Mouse (Mus musculus): ENCODE data around the gene Arhgap25. TPM values are rescaled to one million over a fixed set of nuclear protein-coding genes. Genes with fewer than 3 reads are reported as not detected.
A peak's percentile ranks its signal among the peaks of the same experiment; 100 is the strongest.
"Not testable (repeated sequence)": the region's sequence is repeated elsewhere in the genome, so short reads cannot be mapped to it uniquely, and the experiment has no call there.

Arhgap25 gene
- polyA plus RNA-seq, 1 experiment from 2014 or later, result 4.4 TPM

DNA sequence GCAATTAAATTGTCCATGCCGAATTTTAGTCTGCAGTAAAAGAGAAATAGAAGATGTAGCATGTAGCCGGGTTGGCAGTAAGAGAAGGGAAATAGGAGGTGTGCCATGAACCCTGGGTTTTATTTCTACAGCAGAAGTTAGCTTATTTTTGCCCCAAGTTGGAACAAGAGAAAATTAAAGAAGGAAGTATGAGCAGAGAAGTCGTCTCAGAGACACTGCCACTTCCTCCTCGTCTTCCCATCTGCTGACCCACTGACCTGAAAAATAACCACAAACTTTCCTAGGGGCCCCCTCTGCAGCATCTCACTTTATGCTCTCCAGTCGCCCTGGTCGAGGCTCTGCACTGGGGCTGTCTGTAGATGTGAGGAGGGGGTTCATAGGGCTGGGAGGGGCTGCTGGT lies 33.3 kb downstream of the Arhgap25 start:
- H3K9me3 ChIP-seq, result no peaks in the 10 kb centered on the region
- no peaks in the 10 kb centered on the region for H3K36me3 ChIP-seq
- no peak overlapping the region for H3K9ac ChIP-seq
- H3K27ac ChIP-seq, result no peak overlapping the region
- H3K4me3 ChIP-seq, result no peak overlapping the region
- no peak overlapping the region for H3K4me2 ChIP-seq (replicated peaks)
- H3K4me1 ChIP-seq, result peaks cover 5% of the 10 kb centered on the region
- no peaks in the 10 kb centered on the region for H3K27me3 ChIP-seq
- WGBS, result 39% methylated on average over 6 of the region's 6 CpGs
- ATAC-seq (ENCODE audit: low FRiP score, low read depth), result no peak

DNA sequence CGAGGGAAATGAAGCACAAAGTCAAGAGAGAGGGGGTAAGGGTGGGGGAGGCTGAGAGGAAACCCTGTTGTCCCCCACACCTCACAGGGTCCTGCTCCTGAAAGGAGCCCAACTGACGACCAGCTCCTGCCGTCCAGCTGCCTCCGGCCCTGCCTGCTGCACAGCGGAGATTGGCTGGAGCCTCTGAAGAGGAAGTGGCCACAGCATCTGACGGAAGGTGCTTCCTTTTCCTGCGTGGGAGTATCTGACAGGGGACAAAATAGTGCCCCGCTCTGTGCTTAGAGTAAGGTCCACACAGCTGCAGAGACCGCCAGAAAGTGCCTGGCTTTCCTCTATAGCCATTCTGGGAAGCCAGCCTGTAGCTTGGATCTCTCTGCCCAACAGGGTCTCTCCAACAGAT lies 36.9 kb downstream of the Arhgap25 start:
- 72% methylated on average over 9 of the region's 9 CpGs for WGBS
- Histone ChIP-seq H3K27ac (no peak overlapping the region), H3K4me3 (peak overlapping the region; percentile 5; the same call in 1 of the 2 replicates), H3K9me3 (no peaks in the 10 kb centered on the region), H3K4me2 (replicated peaks) (no peak overlapping the region), H3K36me3 (no peaks in the 10 kb centered on the region), H3K9ac (no peak overlapping the region), H3K27me3 (no peaks in the 10 kb centered on the region), H3K4me1 (peaks cover 12% of the 10 kb centered on the region)
- no peak for ATAC-seq (ENCODE audit: low FRiP score, low read depth)

DNA sequence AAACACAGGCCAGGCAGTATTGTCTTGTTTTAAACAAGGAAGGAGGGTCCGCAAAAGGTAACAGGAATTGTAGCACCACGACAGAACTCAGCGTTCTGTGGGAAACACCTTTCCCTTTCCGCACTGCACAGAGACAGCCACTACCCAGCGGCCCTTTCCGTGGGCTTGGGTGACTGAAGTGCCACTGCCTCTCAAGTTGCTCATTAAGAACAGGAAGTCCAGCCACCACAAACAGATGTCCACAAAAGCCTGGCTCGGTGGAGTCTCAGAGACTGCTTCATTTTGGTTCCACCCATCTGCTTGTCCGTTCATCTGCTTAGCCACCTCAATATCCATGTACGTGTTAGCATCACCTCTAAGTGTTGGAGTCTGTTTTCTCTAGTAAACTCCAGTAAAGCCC lies 38.7 kb downstream of the Arhgap25 start:
- no peak for ATAC-seq (ENCODE audit: low FRiP score, low read depth)
- H3K4me3 ChIP-seq, result no peak overlapping the region
- no peak overlapping the region for H3K9ac ChIP-seq
- peak overlapping the region; percentile 28; the same call in 1 of the 2 replicates for H3K4me2 ChIP-seq (replicated peaks)
- WGBS, result 34% methylated on average over 9 of the region's 9 CpGs
- H3K27me3 ChIP-seq, result no peaks in the 10 kb centered on the region
- H3K4me1 ChIP-seq, result 0 out of 2 replicates have a peak, but pooled peaks cover 6% of the 10 kb centered on the region
- no peaks in the 10 kb centered on the region for H3K9me3 ChIP-seq
- H3K27ac ChIP-seq, result no peak overlapping the region
- H3K36me3 ChIP-seq, result no peaks in the 10 kb centered on the region

DNA sequence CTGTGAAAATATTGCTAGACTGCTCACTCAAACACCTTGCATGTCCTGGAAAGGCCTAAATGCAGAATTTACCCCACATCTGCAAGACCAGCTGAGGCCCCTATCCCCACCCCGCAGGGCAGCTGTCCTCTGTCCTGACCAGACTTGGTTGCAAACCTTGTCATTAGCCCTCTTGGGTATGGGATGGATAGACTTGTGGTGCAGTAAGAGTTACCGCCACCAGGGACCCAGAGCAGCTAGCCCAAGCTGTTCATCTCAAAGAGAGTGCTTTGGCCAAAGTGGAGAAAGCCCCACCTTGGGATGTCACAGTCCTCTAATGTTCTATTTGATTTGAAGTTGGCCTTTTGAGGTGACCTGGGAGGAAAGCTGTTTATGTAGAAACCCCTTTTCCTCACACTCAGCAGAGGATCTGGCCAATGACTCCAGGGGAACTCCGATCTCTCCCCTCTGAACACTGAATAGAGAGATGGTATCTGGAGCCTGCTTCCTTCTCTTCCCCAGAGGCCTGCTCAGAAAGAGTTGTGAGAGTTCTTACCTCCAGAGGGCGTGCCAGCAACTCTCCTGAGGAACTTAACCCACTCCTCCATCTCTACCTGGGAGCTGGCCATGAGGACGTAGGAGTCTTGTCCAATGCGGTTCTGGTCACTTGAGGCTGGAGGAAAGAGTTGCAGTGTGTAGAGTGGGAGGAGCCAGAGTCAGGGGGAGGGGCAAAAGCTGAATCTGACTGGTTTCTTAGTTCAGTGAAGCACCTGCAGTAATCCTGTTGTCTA lies 45.2 kb downstream of the Arhgap25 start:
- Histone ChIP-seq H3K27me3 (no peaks in the 10 kb centered on the region), H3K4me1 (peaks cover 22% of the 10 kb centered on the region), H3K36me3 (no peaks in the 10 kb centered on the region), H3K27ac (no peak overlapping the region), H3K9me3 (no peaks in the 10 kb centered on the region), H3K9ac (no peak overlapping the region), H3K4me3 (no peak overlapping the region), H3K4me2 (replicated peaks) (no peak overlapping the region)
- ATAC-seq (ENCODE audit: low FRiP score, low read depth), result no peak
- 62% methylated on average over 6 of the region's 6 CpGs for whole genome bisulfite sequencing

DNA sequence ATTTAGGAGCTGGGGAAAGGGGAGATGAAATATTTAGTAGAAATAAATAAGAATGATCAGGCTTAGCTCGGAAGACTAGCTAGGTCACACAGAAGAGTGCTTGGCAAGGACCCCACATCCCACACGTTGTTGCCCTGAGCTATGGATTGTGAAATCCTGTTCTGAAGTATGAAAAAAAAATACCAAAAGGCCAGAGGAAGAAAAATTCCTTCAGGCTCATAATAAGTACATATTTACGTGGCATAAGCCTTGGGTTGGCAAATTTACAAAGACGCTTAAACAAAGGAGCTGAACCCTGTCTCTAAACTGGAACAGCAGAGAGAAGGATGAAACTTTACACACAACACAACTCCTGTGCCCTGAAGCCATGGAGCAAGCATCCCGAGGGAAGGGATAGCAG lies 48.3 kb downstream of the Arhgap25 start:
- no peaks in the 10 kb centered on the region for H3K27me3 ChIP-seq
- H3K4me3 ChIP-seq, result no peak overlapping the region
- no peaks in the 10 kb centered on the region for H3K36me3 ChIP-seq
- H3K4me2 ChIP-seq (replicated peaks), result no peak overlapping the region
- H3K9me3 ChIP-seq, result no peaks in the 10 kb centered on the region
- no peak overlapping the region for H3K27ac ChIP-seq
- no peak overlapping the region for H3K9ac ChIP-seq
- 65% methylated on average over 5 of the region's 5 CpGs for WGBS
- peaks cover 22% of the 10 kb centered on the region for H3K4me1 ChIP-seq
- no peak for ATAC-seq (ENCODE audit: low FRiP score, low read depth)

DNA sequence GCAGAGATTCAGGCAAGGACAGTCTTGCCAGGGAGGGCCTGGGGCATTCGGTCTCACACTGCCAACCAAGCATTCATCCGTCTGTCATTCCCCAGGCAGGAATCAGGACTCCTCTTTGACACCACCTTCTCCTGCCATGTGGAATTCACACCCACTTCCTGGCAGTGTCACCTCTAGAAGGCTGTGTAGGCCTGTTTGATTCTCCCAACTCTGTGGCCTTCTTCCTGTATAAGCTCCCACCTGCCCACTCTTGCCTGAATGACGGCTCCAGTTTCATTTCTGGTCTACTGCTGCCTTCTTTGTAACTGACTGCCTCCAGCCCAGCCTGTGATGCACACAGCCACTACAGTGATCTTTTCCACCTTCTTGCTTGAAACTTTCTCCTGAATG lies 49.2 kb downstream of the Arhgap25 start:
- H3K4me2 ChIP-seq (replicated peaks), result no peak overlapping the region
- no peaks in the 10 kb centered on the region for H3K36me3 ChIP-seq
- H3K27me3 ChIP-seq, result no peaks in the 10 kb centered on the region
- H3K27ac ChIP-seq, result 0 out of 2 replicates have a peak overlapping the region, but pooled peaks have one; percentile 28
- H3K4me1 ChIP-seq, result peaks cover 22% of the 10 kb centered on the region
- no peak overlapping the region for H3K9ac ChIP-seq
- ATAC-seq (ENCODE audit: low FRiP score, low read depth), result no peak
- H3K4me3 ChIP-seq, result no peak overlapping the region
- no peaks in the 10 kb centered on the region for H3K9me3 ChIP-seq
- 36% methylated on average over 3 of the region's 3 CpGs for WGBS

DNA sequence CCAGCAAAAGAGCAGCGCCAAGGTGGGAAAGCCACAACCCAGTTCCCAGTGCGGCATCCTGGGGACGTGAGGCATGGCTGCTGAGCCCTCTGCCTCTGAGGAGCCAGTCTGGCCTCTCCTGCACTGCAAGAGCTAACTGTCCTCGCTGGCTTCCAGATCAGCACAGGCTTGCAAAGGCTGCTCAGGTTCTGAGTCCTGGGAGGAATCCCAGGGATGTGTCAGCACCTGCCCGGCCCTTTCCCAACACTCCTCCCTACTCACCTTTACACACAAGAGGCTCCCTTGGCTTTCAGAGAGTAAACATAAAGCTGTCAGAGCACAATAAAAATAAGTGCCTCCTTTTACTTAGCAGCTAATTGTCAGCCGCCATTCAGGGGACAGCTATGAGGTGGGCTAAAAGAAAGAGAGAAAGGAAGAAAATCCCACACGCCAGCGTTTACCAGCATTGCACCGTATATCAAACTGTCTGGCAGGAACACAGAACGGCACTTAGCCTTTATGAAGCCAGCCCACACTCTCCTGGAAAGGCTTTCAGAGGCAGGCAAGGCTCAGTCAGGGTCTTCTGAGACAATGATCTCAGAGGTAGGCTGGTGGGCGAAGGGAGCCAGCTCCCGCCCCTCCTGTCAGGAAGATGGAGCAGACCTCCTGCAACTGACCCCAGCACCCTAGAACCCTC lies 49.7 kb downstream of the Arhgap25 start:
- WGBS, result 36% methylated on average over 12 of the region's 12 CpGs
- Histone ChIP-seq H3K4me3 (peak overlapping the region; percentile 17; the same call in 1 of the 2 replicates), H3K4me1 (peaks cover 22% of the 10 kb centered on the region), H3K9me3 (no peaks in the 10 kb centered on the region), H3K27me3 (no peaks in the 10 kb centered on the region), H3K4me2 (replicated peaks) (0 out of 2 replicates have a peak overlapping the region, but pooled peaks have one; percentile 7), H3K9ac (no peak overlapping the region), H3K27ac (peak overlapping the region; percentile 28; the same call in 1 of the 2 replicates), H3K36me3 (no peaks in the 10 kb centered on the region)
- ATAC-seq (ENCODE audit: low FRiP score, low read depth), result peak; percentile 51; the same call in 1 of the 2 replicates

DNA sequence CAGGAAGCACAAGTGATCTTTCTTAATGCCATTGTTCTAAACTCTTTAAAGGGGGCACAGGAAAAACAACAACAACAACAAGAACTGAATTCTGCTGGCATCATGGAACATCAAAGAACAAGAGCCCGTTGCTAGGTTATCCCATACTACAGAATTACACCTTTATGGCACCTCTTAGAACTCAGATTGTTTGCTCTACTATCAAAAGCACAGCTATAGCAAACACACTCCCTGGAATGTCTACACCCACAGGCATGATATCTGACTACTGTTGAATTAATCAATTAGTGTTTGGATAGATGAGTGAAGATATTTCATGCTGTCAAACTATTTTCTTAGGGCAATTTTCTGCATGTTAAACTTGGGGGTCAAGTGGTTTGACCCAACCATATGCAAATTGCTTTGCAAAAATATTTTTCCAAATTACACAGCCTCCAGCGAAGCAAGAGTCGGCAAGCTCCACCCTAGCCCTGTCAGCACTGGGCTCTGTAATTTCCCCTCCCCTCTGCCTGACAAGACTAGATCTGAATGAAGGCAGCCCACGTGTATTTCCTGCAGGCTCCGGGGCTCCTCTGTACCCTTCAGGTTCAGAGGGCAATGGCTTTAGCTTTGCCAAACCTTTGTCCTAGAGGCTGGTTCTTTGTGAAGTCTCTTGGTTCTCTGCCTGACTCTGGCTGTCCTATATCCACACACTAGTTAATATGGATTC lies 53.6 kb downstream of the Arhgap25 start:
- peaks cover 14% of the 10 kb centered on the region for H3K4me1 ChIP-seq
- H3K27me3 ChIP-seq, result no peaks in the 10 kb centered on the region
- no peak overlapping the region for H3K4me2 ChIP-seq (replicated peaks)
- no peaks in the 10 kb centered on the region for H3K9me3 ChIP-seq
- H3K9ac ChIP-seq, result no peak overlapping the region
- no peaks in the 10 kb centered on the region for H3K36me3 ChIP-seq
- no peak overlapping the region for H3K27ac ChIP-seq
- no peak overlapping the region for H3K4me3 ChIP-seq
- WGBS, result 42% methylated on average over 5 of the region's 5 CpGs
- ATAC-seq (ENCODE audit: low FRiP score, low read depth), result no peak

DNA sequence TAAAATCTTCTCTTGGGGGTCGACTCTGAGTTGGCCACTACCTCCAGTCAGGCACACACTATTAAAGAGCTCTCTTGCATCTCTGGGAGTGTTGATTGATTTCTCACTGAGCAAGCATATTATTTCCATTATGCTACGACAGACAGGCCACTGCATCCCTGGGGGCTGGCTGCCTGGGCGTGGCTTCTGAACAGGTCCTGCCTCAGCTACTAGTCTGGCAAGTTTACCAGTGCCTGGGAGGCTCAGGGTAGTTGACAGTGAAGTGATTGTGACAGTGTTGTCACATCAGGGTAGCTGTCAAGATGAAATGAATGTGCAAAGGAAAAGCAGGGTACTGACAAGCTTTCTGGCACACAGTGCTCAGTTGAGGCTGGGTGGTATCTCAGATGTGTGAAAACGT lies 54.2 kb downstream of the Arhgap25 start:
- no peak overlapping the region for H3K27ac ChIP-seq
- H3K4me3 ChIP-seq, result no peak overlapping the region
- no peaks in the 10 kb centered on the region for H3K9me3 ChIP-seq
- H3K36me3 ChIP-seq, result no peaks in the 10 kb centered on the region
- peaks cover 8% of the 10 kb centered on the region for H3K4me1 ChIP-seq
- no peaks in the 10 kb centered on the region for H3K27me3 ChIP-seq
- 55% methylated on average over 4 of the region's 4 CpGs for WGBS
- no peak overlapping the region for H3K9ac ChIP-seq
- no peak overlapping the region for H3K4me2 ChIP-seq (replicated peaks)
- no peak for ATAC-seq (ENCODE audit: low FRiP score, low read depth)

DNA sequence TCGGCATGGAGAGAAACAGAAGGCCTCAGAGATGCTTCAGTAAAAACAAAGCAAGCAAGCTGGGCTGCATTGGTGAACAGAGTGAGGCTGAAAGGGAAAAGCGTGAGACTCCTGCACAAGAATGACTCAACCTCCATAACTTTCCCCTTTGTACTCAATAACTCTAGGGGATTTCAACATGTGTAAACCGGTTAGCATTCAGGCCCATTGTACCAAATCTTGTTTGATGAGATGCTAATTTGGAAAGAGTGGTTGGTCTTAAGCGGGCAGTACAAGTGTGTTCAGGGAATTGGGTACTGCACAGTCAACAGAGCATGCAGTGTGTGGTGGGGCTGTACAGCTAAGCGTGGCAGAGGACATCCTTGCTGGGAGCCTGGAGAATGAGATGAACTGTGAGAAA lies 57.8 kb downstream of the Arhgap25 start:
- Histone ChIP-seq H3K27me3 (no peaks in the 10 kb centered on the region; the same call in 1 of the 2 replicates), H3K9ac (no peak overlapping the region), H3K4me3 (no peak overlapping the region), H3K4me1 (no peaks in the 10 kb centered on the region), H3K36me3 (no peaks in the 10 kb centered on the region), H3K27ac (no peak overlapping the region), H3K4me2 (replicated peaks) (no peak overlapping the region), H3K9me3 (no peaks in the 10 kb centered on the region)
- 86% methylated on average over 5 of the region's 5 CpGs for WGBS
- ATAC-seq (ENCODE audit: low FRiP score, low read depth), result no peak

DNA sequence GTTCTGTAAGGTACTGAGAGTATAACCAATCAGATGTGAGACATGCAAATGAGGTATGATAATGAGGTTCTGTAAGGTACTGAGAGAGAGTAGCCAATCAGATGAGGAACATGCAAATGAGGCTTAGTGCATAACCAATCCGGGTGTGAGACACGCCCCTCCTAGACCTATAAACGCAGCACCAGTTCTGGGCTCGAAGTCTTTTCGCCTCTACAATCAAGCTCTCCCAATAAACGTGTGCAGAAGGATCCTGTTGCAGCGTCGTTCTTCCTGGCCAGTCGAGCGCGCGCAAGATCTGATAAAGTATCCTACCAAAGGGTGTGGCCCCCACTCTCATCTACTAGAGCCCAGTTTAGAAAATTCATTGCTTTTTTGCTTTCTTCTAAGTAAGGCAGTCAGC lies 63.0 kb downstream of the Arhgap25 start:
- ATAC-seq (ENCODE audit: low FRiP score, low read depth); H3K9me3 ChIP-seq: not testable (repeated sequence)
- WGBS, result 94% methylated on average over 12 of the region's 12 CpGs

DNA sequence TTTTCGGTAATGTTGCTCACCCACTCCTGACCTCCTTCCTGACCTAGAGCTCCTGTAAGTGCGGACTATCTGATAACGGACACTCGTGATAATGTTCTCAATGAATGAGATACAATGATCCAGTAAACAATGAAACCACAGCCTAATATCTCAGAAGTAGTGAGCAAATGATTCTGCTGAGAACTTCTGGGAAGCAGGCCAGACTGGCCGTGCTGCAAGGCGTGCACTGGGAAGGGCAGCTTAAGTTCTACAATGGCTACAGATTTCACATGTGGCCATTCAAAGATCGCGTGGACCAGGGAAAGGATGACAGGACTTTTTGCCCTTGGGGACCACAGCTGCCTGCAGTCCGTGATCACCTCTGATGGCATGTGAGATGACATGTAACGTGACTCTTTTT lies 64.7 kb downstream of the Arhgap25 start:
- 89% methylated on average over 10 of the region's 10 CpGs for WGBS
- H3K4me2 ChIP-seq (replicated peaks), result no peak overlapping the region
- no peaks in the 10 kb centered on the region; the same call in 1 of the 2 replicates for H3K36me3 ChIP-seq

More for the DNA sequence above, 63.0 kb downstream of the Arhgap25 start:
- H3K36me3 ChIP-seq; H3K9ac ChIP-seq; H3K27ac ChIP-seq; H3K4me2 ChIP-seq (replicated peaks); H3K4me3 ChIP-seq; H3K27me3 ChIP-seq: not testable (repeated sequence)
- peaks cover 10% of the 10 kb centered on the region for H3K4me1 ChIP-seq

More for the DNA sequence above, 64.7 kb downstream of the Arhgap25 start:
- Histone ChIP-seq H3K4me3 (no peak overlapping the region), H3K9me3 (no peaks in the 10 kb centered on the region), H3K9ac (no peak overlapping the region), H3K4me1 (peaks cover 14% of the 10 kb centered on the region), H3K27ac (no peak overlapping the region), H3K27me3 (no peaks in the 10 kb centered on the region; the same call in 1 of the 2 replicates)
- no peak for ATAC-seq (ENCODE audit: low FRiP score, low read depth)

All from limb, embryonic 13.5 days (tissue).